Mouse (Mus musculus): ENCODE results near the gene Cntn3. TPM values are rescaled to one million over a fixed set of nuclear protein-coding genes. Genes with fewer than 3 reads are reported as not detected.

Gene Cntn3
- polyA plus RNA-seq, 1 experiment from 2014 or later, result 1.9 TPM

GRCm38 (mm10) chr6:102555814-102556437, 17.0 kb downstream of the Cntn3 start:
- no peak overlapping the region for H3K4me2 ChIP-seq
- H3K36me3 ChIP-seq, result no peaks in the 10 kb centered on the region
- no peak for ATAC-seq (replicated peaks; ENCODE audit: low FRiP score)
- no peak overlapping the region for H3K27ac ChIP-seq
- H3K4me3 ChIP-seq (replicated peaks), result no peak overlapping the region
- H3K9ac ChIP-seq, result no peak overlapping the region
- no peaks in the 10 kb centered on the region for H3K9me3 ChIP-seq (replicated peaks)
- H3K4me1 ChIP-seq, result no peaks in the 10 kb centered on the region
- 91% methylated on average over 4 of the region's 4 CpGs for WGBS
- no peaks in the 10 kb centered on the region for H3K27me3 ChIP-seq

GRCm38 (mm10) chr6:102555067-102555657, 17.7 kb downstream of the Cntn3 start:
- WGBS, result 85% methylated on average over 3 of the region's 3 CpGs
- H3K27me3 ChIP-seq, result no peaks in the 10 kb centered on the region
- no peaks in the 10 kb centered on the region for H3K9me3 ChIP-seq (replicated peaks)
- H3K9ac ChIP-seq, result no peak overlapping the region
- no peak for ATAC-seq (replicated peaks; ENCODE audit: low FRiP score)
- no peak overlapping the region for H3K27ac ChIP-seq
- no peak overlapping the region for H3K4me3 ChIP-seq (replicated peaks)
- H3K36me3 ChIP-seq, result no peaks in the 10 kb centered on the region
- no peak overlapping the region for H3K4me2 ChIP-seq
- no peaks in the 10 kb centered on the region for H3K4me1 ChIP-seq

GRCm38 (mm10) chr6:102541633-102542412, 31.1 kb downstream of the Cntn3 start:
- H3K4me1 ChIP-seq, result no peaks in the 10 kb centered on the region
- no peaks in the 10 kb centered on the region for H3K9me3 ChIP-seq (replicated peaks)
- H3K4me3 ChIP-seq (replicated peaks), result no peak overlapping the region
- ATAC-seq (replicated peaks; ENCODE audit: low FRiP score), result no peak
- WGBS, result 79% methylated on average over 7 of the region's 7 CpGs
- H3K4me2 ChIP-seq, result no peak overlapping the region
- H3K27me3 ChIP-seq, result no peaks in the 10 kb centered on the region
- H3K9ac ChIP-seq, result no peak overlapping the region
- H3K27ac ChIP-seq, result no peak overlapping the region
- no peaks in the 10 kb centered on the region for H3K36me3 ChIP-seq

GRCm38 (mm10) chr6:102535599-102535998, 37.3 kb downstream of the Cntn3 start:
- Histone ChIP-seq H3K4me2 (no peak overlapping the region), H3K36me3 (no peaks in the 10 kb centered on the region), H3K27ac (no peak overlapping the region), H3K27me3 (no peaks in the 10 kb centered on the region), H3K9me3 (replicated peaks) (no peaks in the 10 kb centered on the region), H3K4me3 (replicated peaks) (no peak overlapping the region), H3K4me1 (no peaks in the 10 kb centered on the region), H3K9ac (no peak overlapping the region)
- WGBS, result 72% methylated on average over 4 of the region's 4 CpGs
- ATAC-seq (replicated peaks; ENCODE audit: low FRiP score), result no peak

- no peaks in the 10 kb centered on the region for H3K4me1 ChIP-seq
- H3K9ac ChIP-seq, result no peak overlapping the region
- no peaks in the 10 kb centered on the region for H3K36me3 ChIP-seq
- no peak overlapping the region for H3K27ac ChIP-seq
- H3K27me3 ChIP-seq, result no peaks in the 10 kb centered on the region
- 36% methylated on average over 2 of the region's 2 CpGs for WGBS
- H3K9me3 ChIP-seq (replicated peaks), result no peaks in the 10 kb centered on the region
- no peak overlapping the region for H3K4me3 ChIP-seq (replicated peaks)
- no peak overlapping the region for H3K4me2 ChIP-seq
- ATAC-seq (replicated peaks; ENCODE audit: low FRiP score), result 0 out of 2 replicates have a peak, but pooled peaks have one; percentile 43
Observed at GRCm38 (mm10) chr6:102523037-102523436, 49.9 kb downstream of the Cntn3 start.

DNA sequence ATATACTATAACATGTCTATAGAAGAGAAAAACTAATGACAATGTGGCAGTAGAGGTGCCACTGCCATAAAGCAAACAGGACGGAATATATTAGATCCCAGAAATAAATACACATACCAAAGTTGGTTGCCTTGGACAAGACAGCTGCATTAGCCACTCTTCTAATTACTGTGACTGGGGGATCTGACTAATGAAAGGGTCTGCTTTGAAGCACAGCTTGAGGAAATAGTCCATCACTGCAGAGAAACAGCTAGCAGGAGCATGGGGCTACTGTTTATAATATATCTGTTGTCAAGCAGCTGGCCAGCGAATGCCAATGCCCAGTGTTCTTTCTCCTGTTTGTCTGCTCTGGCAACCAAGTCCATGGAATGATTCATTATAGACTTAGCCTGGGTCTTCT, 51.9 kb downstream of the Cntn3 start:
- Histone ChIP-seq H3K27ac (no peak overlapping the region), H3K4me3 (replicated peaks) (no peak overlapping the region), H3K9me3 (replicated peaks) (no peaks in the 10 kb centered on the region), H3K27me3 (no peaks in the 10 kb centered on the region), H3K4me2 (no peak overlapping the region), H3K9ac (no peak overlapping the region), H3K36me3 (no peaks in the 10 kb centered on the region), H3K4me1 (no peaks in the 10 kb centered on the region)
- 81% methylated on average over 2 of the region's 2 CpGs for WGBS
- ATAC-seq (replicated peaks; ENCODE audit: low FRiP score), result no peak

GRCm38 (mm10) chr6:102515231-102515630, 57.7 kb downstream of the Cntn3 start:
- WGBS, result 86% methylated on average over 2 of the region's 2 CpGs
- Histone ChIP-seq H3K9me3 (replicated peaks) (no peaks in the 10 kb centered on the region), H3K4me3 (replicated peaks) (no peak overlapping the region), H3K4me2 (no peak overlapping the region), H3K27me3 (no peaks in the 10 kb centered on the region), H3K27ac (no peak overlapping the region), H3K36me3 (no peaks in the 10 kb centered on the region), H3K4me1 (no peaks in the 10 kb centered on the region), H3K9ac (no peak overlapping the region)
- no peak for ATAC-seq (replicated peaks; ENCODE audit: low FRiP score)

DNA sequence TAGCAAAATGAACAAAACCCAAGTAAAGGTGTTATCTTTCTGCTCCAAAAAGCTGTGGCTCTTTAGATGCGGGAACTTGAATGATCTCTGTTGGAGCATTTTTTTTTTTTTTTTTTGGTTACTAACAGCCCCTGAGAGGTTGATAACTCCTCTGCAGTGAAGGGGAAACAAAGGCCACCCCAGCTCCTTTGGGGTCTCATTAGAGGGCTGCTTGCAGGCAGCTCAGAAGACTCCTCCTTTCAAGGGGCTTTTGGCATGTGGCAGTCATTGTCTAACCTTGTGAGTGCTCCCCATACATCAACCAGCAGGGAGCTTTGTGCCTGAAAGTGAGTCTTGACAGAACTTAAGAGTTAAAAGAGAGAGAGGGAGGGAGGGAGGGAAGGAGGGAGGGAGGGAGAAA, 60.8 kb downstream of the Cntn3 start:
- Histone ChIP-seq H3K9ac (no peak overlapping the region), H3K27me3 (no peaks in the 10 kb centered on the region), H3K36me3 (no peaks in the 10 kb centered on the region), H3K4me1 (no peaks in the 10 kb centered on the region), H3K4me2 (no peak overlapping the region), H3K9me3 (replicated peaks) (no peaks in the 10 kb centered on the region), H3K27ac (no peak overlapping the region), H3K4me3 (replicated peaks) (no peak overlapping the region)
- ATAC-seq (replicated peaks; ENCODE audit: low FRiP score), result no peak
- 42% methylated on average over 1 of the region's 1 CpGs for WGBS

DNA sequence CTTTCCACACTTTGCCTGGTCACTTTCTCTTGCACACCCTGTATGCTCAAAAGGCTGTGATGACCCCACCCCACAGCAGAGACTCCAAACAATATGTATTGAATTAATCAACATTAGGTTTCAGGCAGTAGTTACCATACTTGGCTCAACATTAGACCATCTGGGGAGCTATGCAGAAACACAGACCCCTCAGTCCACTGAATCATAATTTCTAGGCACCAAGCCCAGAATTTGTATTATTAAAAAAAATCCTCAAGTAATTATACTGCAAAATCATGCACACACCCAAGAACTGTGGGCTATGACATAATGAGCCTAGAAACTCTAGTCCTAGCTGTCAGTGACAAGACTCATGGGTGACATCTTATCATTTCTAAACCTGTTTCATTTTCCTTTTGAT, 87.4 kb downstream of the Cntn3 start:
- H3K4me2 ChIP-seq, result no peak overlapping the region
- no peak overlapping the region for H3K9ac ChIP-seq
- no peaks in the 10 kb centered on the region for H3K9me3 ChIP-seq (replicated peaks)
- no peak overlapping the region for H3K27ac ChIP-seq
- H3K36me3 ChIP-seq, result no peaks in the 10 kb centered on the region
- ATAC-seq (replicated peaks; ENCODE audit: low FRiP score), result no peak
- H3K4me3 ChIP-seq (replicated peaks), result no peak overlapping the region
- no peaks in the 10 kb centered on the region for H3K4me1 ChIP-seq
- no peaks in the 10 kb centered on the region for H3K27me3 ChIP-seq

DNA sequence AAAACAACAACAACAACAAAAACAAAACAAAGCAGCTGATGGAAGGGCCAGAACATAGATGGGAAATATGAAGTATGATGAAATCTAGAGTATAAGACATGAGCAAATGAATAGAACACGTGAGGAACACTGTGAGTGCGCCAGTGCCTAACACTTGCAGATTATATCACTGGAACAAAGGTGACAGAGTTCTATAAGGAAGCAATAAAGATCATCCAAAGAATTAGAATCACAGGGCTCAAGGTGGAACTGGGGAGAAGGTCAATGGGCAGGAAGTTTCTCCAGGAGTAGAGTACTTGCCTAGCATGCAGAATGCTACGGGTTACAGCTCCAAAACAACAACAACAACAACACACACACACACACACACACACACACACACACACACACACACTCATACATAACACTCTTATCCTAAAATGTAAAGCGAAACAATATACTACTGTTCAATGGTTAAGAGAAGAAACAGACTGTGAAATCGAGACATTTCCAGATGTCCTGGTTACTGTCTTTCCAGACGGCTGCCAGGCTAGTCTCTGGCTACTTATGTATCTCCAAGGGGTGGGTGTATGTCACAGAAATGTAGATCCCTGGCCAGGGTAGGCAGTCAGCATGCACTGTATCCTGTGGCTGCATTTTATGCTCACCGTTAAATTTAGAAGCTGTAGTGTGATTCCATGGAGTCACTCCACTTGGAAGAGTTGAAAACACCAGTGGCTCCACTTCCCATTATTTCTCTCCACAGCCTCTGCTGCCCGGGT, 94.4 kb downstream of the Cntn3 start:
- H3K9ac ChIP-seq, result no peak overlapping the region
- 76% methylated on average over 8 of the region's 8 CpGs for WGBS
- no peak overlapping the region for H3K27ac ChIP-seq
- no peak overlapping the region for H3K4me3 ChIP-seq (replicated peaks)
- no peaks in the 10 kb centered on the region for H3K27me3 ChIP-seq
- no peaks in the 10 kb centered on the region for H3K36me3 ChIP-seq
- H3K4me2 ChIP-seq, result no peak overlapping the region
- no peak for ATAC-seq (replicated peaks; ENCODE audit: low FRiP score)
- no peaks in the 10 kb centered on the region for H3K4me1 ChIP-seq
- H3K9me3 ChIP-seq (replicated peaks), result no peaks in the 10 kb centered on the region

DNA sequence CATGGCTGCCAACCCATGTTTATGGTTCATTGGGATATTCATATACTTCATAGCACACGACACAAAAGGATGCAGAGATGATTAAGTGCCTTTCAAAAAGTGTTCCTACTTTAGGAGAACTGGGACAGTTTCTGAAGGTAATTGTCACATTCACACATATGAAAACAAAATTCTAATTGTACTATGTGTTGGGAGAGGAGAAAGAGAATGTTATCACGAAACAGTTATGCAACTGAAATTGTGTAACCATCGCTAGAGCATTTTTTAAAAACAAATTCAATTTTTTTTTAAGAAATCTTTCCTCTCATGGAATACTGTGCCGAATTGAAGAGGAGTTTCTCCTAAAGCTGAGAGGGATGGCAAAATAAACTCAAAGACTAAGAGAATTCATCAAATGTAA, 134.5 kb downstream of the Cntn3 start:
- WGBS, result 85% methylated on average over 4 of the region's 4 CpGs
- H3K4me2 ChIP-seq, result no peak overlapping the region

DNA sequence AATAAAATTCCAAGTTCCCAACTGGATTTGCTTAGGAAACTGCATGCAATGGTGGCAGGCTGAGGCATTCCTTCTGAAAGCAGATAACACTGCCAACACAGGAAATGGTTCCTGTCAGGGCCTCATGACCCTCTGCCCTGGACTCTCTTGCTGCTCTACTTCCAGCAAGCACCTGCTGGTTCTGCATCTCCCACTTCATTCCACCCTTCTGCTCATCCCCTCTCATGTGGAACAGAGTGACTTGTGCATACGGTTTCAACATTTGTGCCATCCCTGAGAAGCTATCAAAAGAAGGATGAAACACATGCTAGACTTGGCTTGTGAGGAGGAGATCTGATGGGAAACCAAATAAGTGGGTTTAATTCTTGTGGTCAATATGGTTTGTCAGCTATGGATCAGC, 145.4 kb downstream of the Cntn3 start:
- peak; percentile 71 for ATAC-seq (replicated peaks; ENCODE audit: low FRiP score)
- Histone ChIP-seq H3K4me3 (replicated peaks) (no peak overlapping the region), H3K27ac (no peak overlapping the region), H3K9me3 (replicated peaks) (no peaks in the 10 kb centered on the region), H3K27me3 (no peaks in the 10 kb centered on the region), H3K36me3 (no peaks in the 10 kb centered on the region), H3K4me2 (no peak overlapping the region), H3K4me1 (peaks cover 3% of the 10 kb centered on the region; the same call in 1 of the 2 replicates), H3K9ac (no peak overlapping the region)
- 42% methylated on average over 1 of the region's 1 CpGs for WGBS

More for the DNA sequence above, 134.5 kb downstream of the Cntn3 start:
- Histone ChIP-seq H3K9me3 (replicated peaks) (no peaks in the 10 kb centered on the region), H3K27me3 (no peaks in the 10 kb centered on the region), H3K36me3 (no peaks in the 10 kb centered on the region), H3K27ac (no peak overlapping the region), H3K4me3 (replicated peaks) (no peak overlapping the region), H3K9ac (no peak overlapping the region), H3K4me1 (no peaks in the 10 kb centered on the region)
- ATAC-seq (replicated peaks; ENCODE audit: low FRiP score), result no peak
